Mouse (Mus musculus): ENCODE data around the gene Ube2v1. TPM values are rescaled to one million over a fixed set of nuclear protein-coding genes. Genes with fewer than 3 reads are reported as not detected.
A peak's percentile ranks its signal among the peaks of the same experiment; 100 is the strongest.

The Ube2v1 gene
- total and polyA plus RNA-seq, 3 experiments: 164 to 343 TPM; not detected in 1

- TF ChIP-seq RCOR1 (IDR thresholded peaks at IDR 0.05; ENCODE audit: low read depth, low read length): no peak
- no peak for TF ChIP-seq TCF12 (IDR thresholded peaks at IDR 0.05; ENCODE audit: low read depth, low read length)
- TF ChIP-seq UBTF (IDR thresholded peaks at IDR 0.05; ENCODE audit: borderline replicate concordance, insufficient read depth, low read depth, low read length): no peak
Measured at GRCm38 (mm10) chr2:167665972-167666713, 34.2 kb upstream of the Ube2v1 start (continued).

DNA sequence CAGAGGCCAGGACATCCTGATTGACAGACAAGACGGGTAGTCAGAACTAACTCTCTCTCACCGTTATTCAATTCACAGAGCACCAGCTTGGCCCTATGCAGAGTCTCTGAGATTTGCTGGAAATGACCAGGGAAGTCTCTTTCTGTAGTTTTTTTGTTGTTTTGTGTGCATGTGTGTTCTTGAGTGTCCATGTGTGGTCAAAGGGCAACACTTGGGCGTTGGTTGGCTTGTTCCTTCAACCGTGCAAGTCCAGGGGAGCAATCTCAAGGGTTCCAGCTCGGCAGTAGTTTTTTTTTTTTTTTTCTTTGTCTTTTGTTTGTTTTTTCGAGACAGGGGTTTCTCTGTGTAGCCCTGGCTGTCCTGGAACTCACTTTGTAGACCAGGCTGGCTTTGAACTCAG is 30.8 kb upstream of the Ube2v1 start:
- no peak overlapping the region for H3K27ac ChIP-seq (ENCODE audit: control insufficient read depth, low read depth, low read length)
- DNase-seq (ENCODE audit: low read depth, low spot score): no peak
- H3K9me3 ChIP-seq (replicated peaks; ENCODE audit: insufficient read depth, low read length): no peaks in the 10 kb centered on the region
- TF ChIP-seq POLR2A (IDR thresholded peaks at IDR 0.05; ENCODE audit: control insufficient read depth in 1 of 2, insufficient read depth in 1 of 2, low read depth in 1 of 2, low read length in 2 of 2, poor library complexity in 1 of 2): no peak
- no peak for TF ChIP-seq ETS1 (IDR thresholded peaks at IDR 0.05; ENCODE audit: low read depth, low read length)
- no peak for TF ChIP-seq SIN3A (IDR thresholded peaks at IDR 0.05; ENCODE audit: low read length)
- no peak for TF ChIP-seq MYB (IDR thresholded peaks at IDR 0.05; ENCODE audit: low read depth, low read length)
- no peak for TF ChIP-seq GATA1 (IDR thresholded peaks at IDR 0.05; ENCODE audit: low read depth, low read length)
- TF ChIP-seq GABPA (IDR thresholded peaks at IDR 0.05; ENCODE audit: low read depth, low read length): no peak
- no peak for TF ChIP-seq RAD21 (IDR thresholded peaks at IDR 0.05; ENCODE audit: low read depth, low read length)
- TF ChIP-seq E2F4 (IDR thresholded peaks at IDR 0.05; ENCODE audit: borderline replicate concordance, low read depth, low read length): no peak
- TF ChIP-seq MAX (IDR thresholded peaks at IDR 0.05; ENCODE audit: low read length): no peak
- no peak for TF ChIP-seq ZMIZ1 (IDR thresholded peaks at IDR 0.05; ENCODE audit: low read depth, low read length)
- no peak for TF ChIP-seq ZKSCAN1 (IDR thresholded peaks at IDR 0.05; ENCODE audit: low read depth, low read length)
- no peak overlapping the region for H3K4me3 ChIP-seq (ENCODE audit: control insufficient read depth in 1 of 2, insufficient read depth in 1 of 2, low read depth in 2 of 2, low read length in 2 of 2)
- peaks cover 0 to 2% of the 10 kb centered on the region in 2 experiments; a peak in 1 of 4 replicates for H3K36me3 ChIP-seq (ENCODE audit: control insufficient read depth in 1 of 2, insufficient read depth in 2 of 2, low read length in 2 of 2)
- no peak overlapping the region for H3K9ac ChIP-seq (ENCODE audit: control insufficient read depth, low read depth, low read length, poor library complexity, severe bottlenecking)
- H3K27me3 ChIP-seq (ENCODE audit: control insufficient read depth in 1 of 2, insufficient read depth in 2 of 2, low read length in 2 of 2): peaks cover 0 to 1% of the 10 kb centered on the region in 2 experiments; a peak in 1 of 4 replicates
- H3K79me2 ChIP-seq (ENCODE audit: control insufficient read depth, insufficient read depth, low read length, poor library complexity): peaks cover 10% of the 10 kb centered on the region
- H3K4me1 ChIP-seq (ENCODE audit: control insufficient read depth in 1 of 2, insufficient read depth in 2 of 2, low read length in 2 of 2): peaks cover 0 to 16% of the 10 kb centered on the region in 2 experiments; a peak in 3 of 4 replicates

DNA sequence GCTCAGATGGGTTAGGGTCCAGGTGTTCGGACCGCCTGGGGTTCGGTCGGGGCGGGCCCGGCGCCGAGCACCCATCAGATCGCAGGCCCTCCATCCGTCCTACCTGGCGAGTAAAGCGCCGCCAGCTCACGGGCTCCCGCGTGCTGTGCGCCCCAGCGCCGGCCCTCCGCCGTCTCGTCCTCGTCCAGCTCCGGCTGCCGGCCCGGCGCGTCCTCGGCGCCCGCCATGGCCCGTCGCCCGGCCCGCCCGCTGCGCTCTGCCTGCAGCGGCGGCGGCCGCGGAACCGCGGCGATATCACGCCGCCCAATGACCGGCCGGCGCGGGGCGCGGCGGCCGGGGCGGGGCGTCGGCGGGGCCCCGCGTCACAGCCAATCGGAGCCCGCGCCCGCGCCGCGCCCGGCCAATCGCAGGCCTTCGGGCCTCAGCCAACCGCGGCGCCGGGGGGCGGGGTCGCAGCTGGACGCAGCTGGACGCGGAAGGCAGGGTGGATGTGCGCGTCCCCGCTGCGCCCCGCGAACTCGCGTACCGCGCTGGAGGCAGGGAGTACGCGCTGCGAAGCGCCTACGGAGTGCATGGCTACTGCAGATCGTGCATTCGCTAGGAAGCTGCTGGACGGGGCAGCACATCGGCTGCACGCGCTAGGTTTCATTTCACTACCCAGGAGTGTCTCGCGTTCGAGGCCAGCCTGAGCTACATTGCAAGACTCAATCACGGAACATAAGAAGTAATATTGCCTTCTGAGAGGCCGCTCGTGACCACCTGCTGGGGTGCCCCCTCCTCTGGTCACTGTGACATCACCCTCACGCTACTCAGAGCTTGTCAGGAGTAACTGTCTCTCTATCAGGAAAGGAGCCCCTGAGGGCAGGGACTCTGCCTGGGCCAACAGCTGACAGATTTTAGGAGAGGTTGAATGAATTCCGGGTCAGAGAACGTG is 29.6 kb upstream of the Ube2v1 start, which contains the start of gene Gm20431:
Gene Gm20431, minus strand, starts transcription at position 227 of the 934 bp plus-strand sequence.
- H3K79me2 ChIP-seq (ENCODE audit: control insufficient read depth, insufficient read depth, low read length, poor library complexity): peaks cover 10% of the 10 kb centered on the region
- H3K36me3 ChIP-seq (ENCODE audit: control insufficient read depth in 1 of 2, insufficient read depth in 2 of 2, low read length in 2 of 2): peaks cover 0 to 2% of the 10 kb centered on the region in 2 experiments; a peak in 1 of 4 replicates
- peak within 1 kb of the TSS; percentile 85 for H3K9ac ChIP-seq (ENCODE audit: control insufficient read depth, low read depth, low read length, poor library complexity, severe bottlenecking)
- no peaks in the 10 kb centered on the region for H3K9me3 ChIP-seq (replicated peaks; ENCODE audit: insufficient read depth, low read length)
- H3K27me3 ChIP-seq (ENCODE audit: control insufficient read depth in 1 of 2, insufficient read depth in 2 of 2, low read length in 2 of 2): peaks cover 0 to 1% of the 10 kb centered on the region in 2 experiments; a peak in 1 of 4 replicates
- peaks cover 0 to 16% of the 10 kb centered on the region in 2 experiments; a peak in 3 of 4 replicates for H3K4me1 ChIP-seq (ENCODE audit: control insufficient read depth in 1 of 2, insufficient read depth in 2 of 2, low read length in 2 of 2)
- H3K27ac ChIP-seq (ENCODE audit: control insufficient read depth, low read depth, low read length): 0 out of 2 replicates have a peak within 1 kb of the TSS, but pooled peaks have one; percentile 7
- peak within 1 kb of the TSS; percentile 76 to 82 for H3K4me3 ChIP-seq (ENCODE audit: control insufficient read depth in 1 of 2, insufficient read depth in 1 of 2, low read depth in 2 of 2, low read length in 2 of 2)
- DNase-seq (ENCODE audit: low read depth, low spot score): peak; percentile 94
- no peak for TF ChIP-seq MYC (IDR thresholded peaks at IDR 0.05; ENCODE audit: low read depth, low read length)
- peak; percentile 54; the same call in 1 of the 2 replicates for TF ChIP-seq ELF1 (IDR thresholded peaks at IDR 0.05; ENCODE audit: low read depth, low read length)
- TF ChIP-seq MAZ (IDR thresholded peaks at IDR 0.05; ENCODE audit: low read depth, low read length): no peak
- no peak for TF ChIP-seq UBTF (IDR thresholded peaks at IDR 0.05; ENCODE audit: borderline replicate concordance, insufficient read depth, low read depth, low read length)
- no peak for TF ChIP-seq BHLHE40 (IDR thresholded peaks at IDR 0.05; ENCODE audit: borderline replicate concordance, low read depth, low read length)
- TF ChIP-seq E2F4 (IDR thresholded peaks at IDR 0.05; ENCODE audit: borderline replicate concordance, low read depth, low read length): no peak
- TF ChIP-seq CTCF (IDR thresholded peaks at IDR 0.05 in 2 of 3, conservative IDR thresholded peaks at IDR 0.05 in 1 of 3; ENCODE audit: control insufficient read depth in 1 of 3, insufficient read depth in 1 of 3, low read depth in 2 of 3, low read length in 3 of 3, poor library complexity in 1 of 3, severe bottlenecking in 1 of 3): no peak
- TF ChIP-seq POLR2A (IDR thresholded peaks at IDR 0.05; ENCODE audit: control insufficient read depth in 1 of 2, insufficient read depth in 1 of 2, low read depth in 1 of 2, low read length in 2 of 2, poor library complexity in 1 of 2): peak; percentile 85 to 89
- TF ChIP-seq NELFE (IDR thresholded peaks at IDR 0.05; ENCODE audit: low read depth, low read length): peak; percentile 65
- 0 out of 2 replicates have a peak, but pooled peaks have one; percentile 28 for TF ChIP-seq ZMIZ1 (IDR thresholded peaks at IDR 0.05; ENCODE audit: low read depth, low read length)
- peak; percentile 48; the same call in 1 of the 2 replicates for TF ChIP-seq NRF1 (IDR thresholded peaks at IDR 0.05; ENCODE audit: insufficient read depth, low read depth, low read length, poor library complexity, severe bottlenecking)
- TF ChIP-seq CHD1 (IDR thresholded peaks at IDR 0.05; ENCODE audit: low read depth, low read length): no peak
- TF ChIP-seq MXI1 (IDR thresholded peaks at IDR 0.05; ENCODE audit: low read depth, low read length): peak; percentile 42; the same call in 1 of the 2 replicates
- TF ChIP-seq JUND (IDR thresholded peaks at IDR 0.05; ENCODE audit: low read depth, low read length): no peak
- no peak for TF ChIP-seq CHD2 (IDR thresholded peaks at IDR 0.05; ENCODE audit: low read length)
